Mouse (Mus musculus): ENCODE measurements around the gene DXBay18.
"Not testable (repeated sequence)": the region's sequence is repeated elsewhere in the genome, so short reads cannot be mapped to it uniquely, and the experiment has no call there.

GRCm38 (mm10) chrX:73149350-73149749 lies at the start of gene DXBay18:
- TF ChIP-seq CTCF (IDR thresholded peaks at IDR 0.05; ENCODE audit: control insufficient read depth, insufficient read depth, insufficient read length); MAX (IDR thresholded peaks at IDR 0.05); USF1 (IDR thresholded peaks at IDR 0.05; ENCODE audit: low read depth); MYOD1 (IDR thresholded peaks at IDR 0.05; ENCODE audit: control insufficient read depth, insufficient read length, low read depth): not testable (repeated sequence)
